Mouse (Mus musculus) limb, embryonic 12.5 days (tissue): ENCODE results near the gene Tspan8. TPM values are rescaled to one million over a fixed set of nuclear protein-coding genes. Genes with fewer than 3 reads are reported as not detected.

Experiments used
- ATAC-seq: fragments of 200-750 bp; cut with Nextera tagmentation; 2 replicates; pipeline ENCODE4 v1.8.0; 2017; ENCODE audit warnings: low read depth, moderate TSS enrichment; ENCODE audit not compliant: insufficient number of reproducible peaks, insufficient read depth, low FRiP score, low TSS enrichment
- H3K27ac ChIP-seq: fragments of 300-500 bp; sonication (generic); 2 replicates; pipeline ENCODE4 v1.5.1; 2016; ENCODE audit warnings: mild to moderate bottlenecking, moderate library complexity
- H3K27me3 ChIP-seq: fragments of 300-500 bp; sonication (generic); 2 replicates; pipeline ENCODE4 v1.6.1; 2016; ENCODE audit warnings: mild to moderate bottlenecking, moderate library complexity
- H3K36me3 ChIP-seq: fragments of 300-500 bp; sonication (generic); 2 replicates; pipeline ENCODE4 v1.6.1; 2016; ENCODE audit warnings: mild to moderate bottlenecking, moderate library complexity
- H3K4me1 ChIP-seq: fragments of 300-500 bp; sonication (generic); replicated peaks from 2 replicates; pipeline ENCODE4 v1.6.1; 2016
- H3K4me2 ChIP-seq: fragments of 300-500 bp; sonication (generic); 2 replicates; pipeline ENCODE4 v1.6.1; 2016; ENCODE audit warnings: mild to moderate bottlenecking, moderate library complexity
- H3K4me3 ChIP-seq: fragments of 300-500 bp; sonication (generic); replicated peaks from 2 replicates; pipeline ENCODE4 v1.5.1; 2016; ENCODE audit warnings: mild to moderate bottlenecking
- H3K9ac ChIP-seq: fragments of 300-500 bp; sonication (generic); replicated peaks from 2 replicates; pipeline ENCODE4 v1.6.1; 2016; ENCODE audit warnings: mild to moderate bottlenecking, moderate library complexity
- H3K9me3 ChIP-seq: fragments of 300-500 bp; sonication (generic); 2 replicates; pipeline ENCODE4 v1.6.1; 2016; ENCODE audit warnings: mild to moderate bottlenecking, moderate library complexity
- whole genome bisulfite sequencing: fragments of 180-500 bp; shearing (Covaris S2); methylation state at CpG from one replicate; pipeline ENCODE4 v1.1.7; 2016; 5-methylcytosine and 5-hydroxymethylcytosine counted together
- polyA plus RNA-seq: library from polyadenylated mRNA; unstranded; fragments of >200 nt; fragmentation: Nextera tagmentation; extraction: Ambion mirVana; gene quantifications from 2 replicates; pipeline ENCODE4 v1.2.1, GENCODE M21; 2016

The Tspan8 gene
- polyA plus RNA-seq = 1.1 and 1.5 TPM in 2 replicates

DNA sequence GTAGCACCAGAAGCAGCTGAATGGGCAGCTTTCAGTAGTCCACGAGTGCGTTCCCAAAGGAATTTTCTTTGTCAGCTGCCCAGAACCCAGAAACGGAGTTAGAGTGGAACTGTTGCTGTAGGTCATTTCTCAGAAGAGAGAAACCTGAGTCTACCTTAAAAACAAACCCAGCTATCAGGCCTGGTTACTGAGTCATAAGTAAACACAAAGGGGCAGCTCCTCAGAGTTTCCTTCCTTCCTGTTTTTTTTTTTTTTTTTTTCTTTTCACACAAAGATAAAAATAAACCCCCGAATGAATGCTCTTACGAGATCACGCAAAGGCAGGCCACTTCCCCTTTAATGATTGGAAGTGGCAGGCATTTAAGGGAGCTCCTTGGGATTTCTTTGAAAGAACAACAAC lies at the start of gene Tspan8:
Gene Tspan8 (plus strand): TSS at position 322 of the 400 bp plus-strand sequence.
- H3K4me2 ChIP-seq = no peak within 1 kb of the TSS
- H3K9me3 ChIP-seq = no peaks in the 10 kb centered on the region
- H3K36me3 ChIP-seq = no peaks in the 10 kb centered on the region
- no peak within 1 kb of the TSS for H3K9ac ChIP-seq
- 0 out of 2 replicates have a peak, but pooled peaks cover 3% of the 10 kb centered on the region for H3K4me1 ChIP-seq
- no peaks in the 10 kb centered on the region for H3K27me3 ChIP-seq
- 65% methylated on average over 6 of the region's 6 CpGs for WGBS
- no peak within 1 kb of the TSS for H3K27ac ChIP-seq
- H3K4me3 ChIP-seq = no peak within 1 kb of the TSS
- no peak for ATAC-seq

DNA sequence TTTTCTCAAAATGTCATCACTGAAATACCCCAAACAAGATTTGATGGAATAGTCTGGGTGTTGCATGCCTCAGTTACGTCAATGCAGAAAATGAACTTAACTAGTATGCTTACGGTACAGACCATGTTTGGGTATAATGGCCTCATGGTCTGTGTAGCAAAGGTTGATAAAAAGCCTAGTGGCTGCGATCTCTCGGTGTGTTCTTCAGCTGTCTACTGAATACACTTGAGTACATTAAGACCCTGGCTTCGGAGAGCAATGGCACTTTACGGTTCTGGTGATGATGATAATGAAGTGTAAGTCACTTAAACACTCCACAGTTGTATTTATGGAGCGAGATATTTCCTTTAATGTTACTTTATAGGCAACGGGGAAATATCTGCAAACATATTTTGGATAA lies 46.6 kb upstream of the Tspan8 start:
- H3K27ac ChIP-seq = no peak overlapping the region

DNA sequence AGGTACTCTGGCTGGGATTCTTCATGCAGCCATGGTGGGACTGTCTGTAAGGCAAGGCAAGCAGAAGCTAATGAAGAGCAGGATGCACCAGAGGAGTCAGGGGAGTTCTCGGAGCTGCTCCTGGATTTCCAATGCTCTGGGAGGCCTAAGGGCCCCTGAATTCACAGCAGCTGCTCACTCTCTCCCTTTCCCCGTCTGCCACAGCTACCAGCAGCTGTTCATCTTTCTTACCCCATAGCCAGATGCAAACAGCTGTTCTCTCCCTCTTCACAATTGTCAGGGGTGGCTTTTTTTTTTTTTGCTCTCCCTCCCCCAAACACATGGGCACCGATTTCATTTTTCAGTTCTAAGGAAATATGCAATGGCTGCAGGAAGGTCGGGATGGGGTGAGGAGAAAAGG lies 42.2 kb upstream of the Tspan8 start:
- H3K9ac ChIP-seq = no peak overlapping the region
- no peaks in the 10 kb centered on the region for H3K9me3 ChIP-seq
- no peak for ATAC-seq
- no peak overlapping the region for H3K4me2 ChIP-seq
- peaks cover 6% of the 10 kb centered on the region for H3K4me1 ChIP-seq
- no peaks in the 10 kb centered on the region for H3K36me3 ChIP-seq
- no peak overlapping the region for H3K4me3 ChIP-seq
- no peak overlapping the region for H3K27ac ChIP-seq
- WGBS = 51% methylated on average over 4 of the region's 4 CpGs
- H3K27me3 ChIP-seq = no peaks in the 10 kb centered on the region

More for the DNA sequence above, 46.6 kb upstream of the Tspan8 start:
- no peak for ATAC-seq
- Histone ChIP-seq H3K4me1 (no peaks in the 10 kb centered on the region), H3K4me2 (no peak overlapping the region), H3K9ac (no peak overlapping the region), H3K9me3 (no peaks in the 10 kb centered on the region), H3K4me3 (no peak overlapping the region), H3K27me3 (no peaks in the 10 kb centered on the region), H3K36me3 (no peaks in the 10 kb centered on the region)
- WGBS = 87% methylated on average over 8 of the region's 8 CpGs

DNA sequence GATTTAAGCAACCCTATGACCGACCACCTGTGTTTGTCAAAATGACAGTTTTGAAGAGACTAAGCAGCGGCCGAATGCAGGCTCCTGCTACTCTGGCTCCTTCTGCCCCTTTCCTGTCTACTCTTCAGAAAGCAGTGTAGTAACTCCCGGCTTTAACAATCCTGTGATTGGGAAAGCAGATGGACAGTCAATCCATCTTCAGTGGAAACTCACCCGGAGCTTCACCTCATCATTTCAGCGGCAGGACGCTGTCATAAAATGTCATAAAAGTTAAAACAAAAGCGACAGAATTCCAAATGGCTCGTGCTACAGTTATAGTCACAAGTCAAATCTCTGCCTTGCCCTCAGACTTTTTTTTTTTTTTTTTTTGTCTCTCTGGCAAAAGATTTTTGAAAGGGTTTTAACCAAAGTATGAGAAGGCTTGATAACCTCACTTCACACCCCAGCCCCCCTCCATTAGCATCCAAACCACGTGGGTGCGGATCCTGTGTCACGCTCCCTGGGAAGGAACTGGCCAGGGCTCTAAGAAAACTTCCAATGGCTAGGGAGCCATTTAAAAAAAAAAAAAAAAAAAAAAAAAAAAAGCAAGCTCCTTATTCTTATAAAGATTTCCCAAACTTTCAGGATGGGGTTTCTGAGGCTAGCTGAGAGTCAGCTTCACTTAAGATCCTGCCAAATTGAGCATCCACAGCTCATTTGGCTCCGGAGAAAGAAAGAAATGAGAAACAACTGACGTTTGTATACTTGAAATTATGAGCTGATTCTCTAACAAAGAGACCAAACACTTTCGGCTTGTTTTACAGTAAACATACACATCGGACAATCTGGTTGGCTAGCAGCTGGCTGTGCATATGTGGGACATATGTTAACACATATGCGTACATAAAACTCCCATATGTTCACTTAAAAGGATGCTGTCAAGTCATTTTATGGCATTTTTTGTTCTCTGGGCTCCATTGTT lies 40.4 kb upstream of the Tspan8 start:
- H3K4me3 ChIP-seq = no peak overlapping the region
- peaks cover 6% of the 10 kb centered on the region for H3K4me1 ChIP-seq
- H3K27me3 ChIP-seq = no peaks in the 10 kb centered on the region
- H3K9me3 ChIP-seq = no peaks in the 10 kb centered on the region
- H3K36me3 ChIP-seq = no peaks in the 10 kb centered on the region
- H3K4me2 ChIP-seq = peak overlapping the region; percentile 44
- peak; percentile 75; the same call in 1 of the 2 replicates for ATAC-seq
- H3K27ac ChIP-seq = peak overlapping the region; percentile 64; the same call in 1 of the 2 replicates
- no peak overlapping the region for H3K9ac ChIP-seq
- 27% methylated on average over 17 of the region's 17 CpGs for WGBS

DNA sequence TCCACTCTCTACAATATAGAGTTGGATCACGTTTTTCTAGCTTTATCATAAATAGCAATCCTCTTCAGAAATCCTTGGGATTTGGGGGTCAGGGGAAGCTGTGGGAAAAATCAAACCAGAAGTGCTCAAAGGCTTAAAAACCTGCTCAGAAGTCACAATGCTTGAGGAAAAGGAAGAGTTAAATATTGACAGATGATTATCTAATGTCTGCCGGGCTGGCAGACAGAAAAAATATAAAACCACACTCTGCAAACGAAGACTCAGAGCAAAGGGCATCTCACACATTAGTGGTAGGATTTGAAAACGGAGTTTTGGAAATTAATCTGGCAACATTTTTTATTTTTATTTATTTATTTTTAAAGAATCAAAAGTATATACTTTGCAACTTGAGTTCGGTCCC lies 39.3 kb upstream of the Tspan8 start:
- Histone ChIP-seq H3K9me3 (no peaks in the 10 kb centered on the region), H3K4me3 (no peak overlapping the region), H3K9ac (no peak overlapping the region), H3K27ac (no peak overlapping the region), H3K27me3 (no peaks in the 10 kb centered on the region), H3K36me3 (no peaks in the 10 kb centered on the region), H3K4me1 (peaks cover 6% of the 10 kb centered on the region), H3K4me2 (no peak overlapping the region)
- ATAC-seq = no peak
- WGBS = 66% methylated on average over 5 of the region's 5 CpGs

DNA sequence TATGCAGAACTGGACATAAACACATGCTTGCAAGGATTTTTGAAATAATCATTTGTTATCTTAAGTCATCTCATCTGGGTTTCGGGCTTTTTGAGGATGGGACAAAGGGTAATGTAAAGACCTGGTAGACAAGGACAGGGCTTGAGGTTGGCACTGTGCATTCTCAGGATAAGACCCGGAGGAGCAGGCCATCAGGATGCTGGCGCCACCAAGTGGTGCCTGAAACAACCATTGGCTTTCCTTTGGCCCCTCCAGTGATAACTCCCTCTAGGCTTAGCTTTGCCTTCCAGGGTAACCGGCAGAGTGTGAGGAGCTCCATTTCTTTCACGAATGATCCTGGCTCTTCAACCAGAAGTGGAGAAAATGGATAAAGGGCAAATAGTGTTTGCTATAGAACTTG lies 38.0 kb upstream of the Tspan8 start:
- no peak overlapping the region for H3K4me2 ChIP-seq
- peaks cover 6% of the 10 kb centered on the region for H3K4me1 ChIP-seq
- no peaks in the 10 kb centered on the region for H3K36me3 ChIP-seq
- no peak overlapping the region for H3K27ac ChIP-seq
- H3K9me3 ChIP-seq = no peaks in the 10 kb centered on the region
- 51% methylated on average over 5 of the region's 5 CpGs for WGBS
- ATAC-seq = no peak
- no peak overlapping the region for H3K4me3 ChIP-seq
- no peaks in the 10 kb centered on the region for H3K27me3 ChIP-seq
- H3K9ac ChIP-seq = no peak overlapping the region

DNA sequence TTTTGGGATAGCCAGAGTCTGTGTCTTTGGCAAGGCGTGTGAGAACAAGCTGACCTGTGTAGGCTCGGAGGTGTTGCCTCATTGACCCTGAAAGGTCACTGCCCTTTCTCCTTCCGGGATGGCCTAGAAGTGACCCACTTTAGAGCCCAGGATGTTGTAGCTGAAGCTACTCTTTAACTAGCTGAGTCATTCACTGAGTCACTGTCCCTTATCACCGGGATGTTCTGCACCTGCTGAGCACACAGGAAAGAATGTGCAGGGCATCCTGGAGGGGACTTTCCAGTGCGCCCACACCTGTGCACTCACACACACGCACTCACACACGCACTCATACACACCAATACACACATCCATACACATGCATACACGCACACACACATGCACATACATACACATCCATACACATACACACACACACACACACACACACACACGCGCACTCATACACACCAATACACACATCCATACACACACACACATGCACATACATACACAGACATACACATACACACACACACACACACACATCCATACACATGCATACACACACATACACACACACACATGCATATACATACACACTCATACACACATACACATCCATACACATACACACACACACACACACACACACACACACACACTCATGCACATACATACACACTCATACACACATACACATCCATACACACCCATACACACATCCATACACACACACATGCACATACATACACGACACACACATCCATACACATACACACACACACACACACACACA lies 36.2 kb upstream of the Tspan8 start:
- H3K9ac ChIP-seq = no peak overlapping the region

DNA sequence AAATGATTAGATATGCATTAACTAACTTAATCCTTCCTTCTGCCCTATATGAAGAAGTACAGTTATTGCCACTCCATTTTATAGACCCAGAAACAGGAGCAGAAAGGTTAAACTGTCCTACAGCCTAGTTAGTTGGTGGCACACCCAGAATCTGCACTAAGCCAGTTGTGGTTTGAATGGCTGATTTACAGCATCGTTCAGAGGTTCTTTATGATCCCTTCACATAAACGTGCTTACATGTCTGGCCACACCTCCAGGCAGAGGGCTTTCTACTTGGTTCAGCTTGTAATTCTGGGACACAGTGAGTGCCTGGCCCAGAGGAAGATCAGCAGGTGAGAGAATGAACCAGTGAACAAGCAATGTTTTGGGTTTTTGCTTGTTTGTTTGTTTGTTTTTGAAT lies 33.4 kb upstream of the Tspan8 start:
- H3K27ac ChIP-seq = no peak overlapping the region
- H3K9ac ChIP-seq = no peak overlapping the region
- H3K4me3 ChIP-seq = no peak overlapping the region
- H3K4me1 ChIP-seq = no peaks in the 10 kb centered on the region
- no peak overlapping the region for H3K4me2 ChIP-seq
- WGBS = 19% methylated on average over 2 of the region's 2 CpGs
- no peak for ATAC-seq
- H3K9me3 ChIP-seq = no peaks in the 10 kb centered on the region
- H3K27me3 ChIP-seq = no peaks in the 10 kb centered on the region
- H3K36me3 ChIP-seq = no peaks in the 10 kb centered on the region

More for the DNA sequence above, 36.2 kb upstream of the Tspan8 start:
- WGBS = 83% methylated on average over 11 of the region's 11 CpGs
- no peak overlapping the region for H3K4me3 ChIP-seq
- H3K27ac ChIP-seq = no peak overlapping the region
- H3K4me1 ChIP-seq = peaks cover 6% of the 10 kb centered on the region
- H3K36me3 ChIP-seq = no peaks in the 10 kb centered on the region
- H3K4me2 ChIP-seq = no peak overlapping the region
- H3K27me3 ChIP-seq = no peaks in the 10 kb centered on the region
- no peaks in the 10 kb centered on the region for H3K9me3 ChIP-seq
- no peak; the same call in 1 of the 2 replicates for ATAC-seq

DNA sequence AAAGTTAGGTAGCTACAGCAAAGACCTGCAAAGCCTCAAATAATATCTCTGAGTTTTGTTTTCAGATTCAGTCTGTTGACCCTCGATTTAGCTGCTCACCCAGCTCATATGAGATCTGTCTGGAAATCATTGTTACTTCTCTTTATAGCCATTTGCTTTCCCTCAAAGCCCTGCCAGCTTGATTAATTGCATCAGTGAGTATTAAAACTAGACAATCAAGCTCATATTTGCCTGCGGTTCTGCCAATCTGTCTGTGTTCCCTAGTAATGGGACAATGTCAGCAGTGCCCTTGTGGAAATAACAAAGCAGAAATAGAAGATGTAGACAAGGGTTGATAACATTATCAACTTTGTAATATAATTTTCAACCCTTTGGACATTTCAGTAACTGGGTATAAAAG lies 25.8 kb upstream of the Tspan8 start:
- Histone ChIP-seq H3K9me3 (no peaks in the 10 kb centered on the region), H3K27ac (no peak overlapping the region), H3K4me3 (no peak overlapping the region), H3K4me2 (no peak overlapping the region), H3K4me1 (no peaks in the 10 kb centered on the region; the same call in 1 of the 2 replicates), H3K27me3 (no peaks in the 10 kb centered on the region), H3K36me3 (no peaks in the 10 kb centered on the region), H3K9ac (no peak overlapping the region)
- WGBS = 68% methylated on average over 2 of the region's 2 CpGs
- no peak for ATAC-seq

DNA sequence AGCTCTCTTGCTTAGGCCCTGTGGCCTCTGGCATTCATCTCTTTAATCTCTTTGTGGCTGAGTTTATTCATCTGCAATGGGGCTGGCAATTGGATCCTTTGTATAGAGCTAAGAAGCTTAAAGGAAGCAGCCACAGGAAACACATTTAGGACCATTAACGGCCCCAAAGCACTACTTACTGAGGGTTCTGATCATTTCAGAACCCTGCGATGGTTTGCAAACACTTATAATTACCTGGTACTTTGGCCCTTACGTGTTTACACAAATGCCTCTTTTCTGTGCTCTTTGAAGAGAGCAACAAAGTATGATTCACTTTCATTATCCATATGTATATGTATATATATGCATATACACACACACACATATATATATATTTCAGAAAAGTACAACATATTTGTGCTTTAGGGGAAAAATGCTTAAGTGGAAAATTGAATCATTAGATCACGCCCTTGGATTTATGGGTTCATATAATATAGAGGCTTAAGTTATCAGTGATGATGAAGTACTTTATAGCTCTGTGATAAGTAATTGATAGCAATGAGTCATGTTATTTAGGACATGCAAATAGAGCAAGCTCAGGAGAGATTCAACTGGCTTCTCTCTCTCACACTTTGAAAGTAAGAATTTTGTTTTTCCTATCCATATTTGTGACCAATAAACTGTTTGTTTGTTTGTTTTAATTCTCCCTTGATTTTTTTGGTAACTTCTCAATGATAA lies 20.4 kb upstream of the Tspan8 start:
- Histone ChIP-seq H3K27ac (no peak overlapping the region), H3K36me3 (no peaks in the 10 kb centered on the region), H3K9ac (no peak overlapping the region), H3K9me3 (no peaks in the 10 kb centered on the region), H3K4me3 (no peak overlapping the region), H3K4me1 (no peaks in the 10 kb centered on the region; the same call in 1 of the 2 replicates), H3K4me2 (no peak overlapping the region), H3K27me3 (no peaks in the 10 kb centered on the region)
- ATAC-seq = no peak
- WGBS = 65% methylated on average over 4 of the region's 4 CpGs

DNA sequence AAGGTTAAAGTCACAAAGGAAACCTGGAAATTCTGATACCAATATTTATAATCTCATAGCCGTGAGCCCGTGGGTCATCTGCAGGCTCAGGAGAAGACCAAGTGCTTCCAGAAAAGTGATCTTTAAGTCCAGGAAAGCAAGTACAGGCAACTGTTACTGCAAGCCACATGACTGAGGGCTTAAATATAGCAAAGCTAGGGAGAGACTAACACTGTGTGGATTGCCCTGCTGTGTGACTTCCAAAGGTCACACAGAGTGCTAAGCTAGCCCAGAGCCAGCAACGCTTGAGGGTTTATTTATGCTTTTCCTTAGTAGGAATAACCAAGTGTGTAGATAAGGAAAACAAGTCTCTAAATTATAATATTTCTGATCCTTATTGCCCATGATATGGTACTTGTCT lies 15.2 kb upstream of the Tspan8 start:
- Histone ChIP-seq H3K4me1 (no peaks in the 10 kb centered on the region), H3K27ac (no peak overlapping the region), H3K9me3 (no peaks in the 10 kb centered on the region), H3K36me3 (no peaks in the 10 kb centered on the region), H3K4me2 (no peak overlapping the region), H3K4me3 (no peak overlapping the region), H3K9ac (no peak overlapping the region), H3K27me3 (no peaks in the 10 kb centered on the region)
- no peak for ATAC-seq
- WGBS = 83% methylated on average over 3 of the region's 3 CpGs
